Mouse (Mus musculus): ENCODE data around the gene Mylpf.
"Not testable (repeated sequence)": the region's sequence is repeated elsewhere in the genome, so short reads cannot be mapped to it uniquely, and the experiment has no call there.

The Mylpf gene

DNA sequence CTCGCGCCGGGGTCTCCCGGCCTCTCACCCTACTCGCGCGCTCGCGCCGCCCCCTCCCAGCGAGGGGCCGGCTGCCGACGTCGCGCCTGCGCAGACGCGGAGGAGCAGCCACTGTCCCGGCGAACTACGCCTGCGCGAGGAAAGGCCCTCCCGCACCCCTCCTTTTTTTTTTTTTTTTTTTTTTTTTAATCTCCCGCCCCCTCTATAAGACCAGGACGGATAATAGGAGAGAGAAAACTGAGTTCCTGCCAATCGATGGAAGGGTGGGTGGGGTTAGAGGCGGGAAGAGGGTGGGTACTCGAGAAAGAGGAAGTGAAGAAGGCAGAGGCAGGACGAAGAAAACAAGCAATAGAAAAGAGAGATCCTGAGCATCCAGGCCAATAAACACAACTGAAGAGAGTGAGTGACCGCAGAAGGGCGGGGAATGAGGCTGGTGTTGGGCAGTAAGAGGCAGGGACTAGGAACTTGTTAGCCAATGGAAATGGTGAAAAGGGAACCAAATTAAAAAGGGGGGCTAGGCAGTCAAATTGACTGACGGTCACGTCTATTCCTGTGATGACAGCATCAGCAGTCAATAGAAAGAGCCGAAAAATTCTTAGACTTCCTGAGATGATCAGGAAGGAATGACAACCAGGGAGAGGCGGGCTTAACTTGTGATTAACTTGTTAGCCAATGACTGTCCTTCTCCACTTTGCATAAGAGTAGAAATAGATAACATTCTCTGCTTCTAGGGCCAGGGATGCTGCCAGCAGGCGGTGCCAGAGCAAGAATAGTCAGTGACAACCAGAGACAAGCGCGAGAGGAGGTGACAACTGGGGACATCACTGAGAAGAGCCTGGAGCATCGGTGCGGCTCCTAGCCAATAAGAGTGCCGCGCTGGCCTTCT lies at the start of gene Mylpf:
Mylpf (plus strand) TSS at position 338 of the 886 bp plus-strand sequence.
- peak; percentile 99 for DNase-seq

DNA sequence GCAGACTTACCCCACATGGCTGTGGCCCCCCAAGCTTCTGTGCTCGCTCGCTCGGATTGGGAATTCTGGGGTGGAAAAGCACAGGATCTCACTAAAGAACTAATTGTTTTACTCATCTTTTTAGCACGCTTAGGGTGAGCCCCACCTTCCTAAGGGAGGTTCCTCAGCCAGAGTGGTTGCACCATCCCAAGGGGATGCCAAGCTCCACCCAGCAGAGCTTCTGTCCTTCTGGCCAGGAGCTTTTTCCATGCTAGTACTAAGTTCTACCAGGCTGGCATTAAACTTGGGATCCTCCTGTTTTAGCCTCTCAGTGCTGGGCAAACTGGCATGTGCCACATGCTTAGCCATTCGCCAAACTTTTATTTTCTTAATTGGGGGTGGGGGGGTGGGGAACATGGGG lies 46.1 kb upstream of the Mylpf start:
- DNase-seq, result no peak

DNA sequence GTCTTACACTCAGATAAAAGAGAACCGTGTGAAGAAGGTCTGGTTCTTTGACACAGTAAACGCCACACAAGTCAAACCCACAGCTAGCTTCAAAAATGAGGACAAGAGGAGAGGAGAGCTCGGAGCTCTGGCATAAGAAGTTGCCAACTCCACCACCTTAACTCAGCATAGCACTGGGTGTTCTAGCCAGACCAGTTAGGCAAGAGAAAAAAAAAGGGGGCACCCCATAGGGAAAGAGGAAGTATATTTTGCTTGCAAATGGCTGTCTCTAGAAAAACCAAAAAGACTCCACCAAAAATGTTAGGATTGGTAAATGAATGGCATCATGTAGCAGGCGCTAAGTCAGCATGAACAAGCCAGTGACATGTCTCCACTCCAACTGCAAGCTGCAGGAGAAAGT lies 44.7 kb upstream of the Mylpf start:
- DNase-seq, result no peak

DNA sequence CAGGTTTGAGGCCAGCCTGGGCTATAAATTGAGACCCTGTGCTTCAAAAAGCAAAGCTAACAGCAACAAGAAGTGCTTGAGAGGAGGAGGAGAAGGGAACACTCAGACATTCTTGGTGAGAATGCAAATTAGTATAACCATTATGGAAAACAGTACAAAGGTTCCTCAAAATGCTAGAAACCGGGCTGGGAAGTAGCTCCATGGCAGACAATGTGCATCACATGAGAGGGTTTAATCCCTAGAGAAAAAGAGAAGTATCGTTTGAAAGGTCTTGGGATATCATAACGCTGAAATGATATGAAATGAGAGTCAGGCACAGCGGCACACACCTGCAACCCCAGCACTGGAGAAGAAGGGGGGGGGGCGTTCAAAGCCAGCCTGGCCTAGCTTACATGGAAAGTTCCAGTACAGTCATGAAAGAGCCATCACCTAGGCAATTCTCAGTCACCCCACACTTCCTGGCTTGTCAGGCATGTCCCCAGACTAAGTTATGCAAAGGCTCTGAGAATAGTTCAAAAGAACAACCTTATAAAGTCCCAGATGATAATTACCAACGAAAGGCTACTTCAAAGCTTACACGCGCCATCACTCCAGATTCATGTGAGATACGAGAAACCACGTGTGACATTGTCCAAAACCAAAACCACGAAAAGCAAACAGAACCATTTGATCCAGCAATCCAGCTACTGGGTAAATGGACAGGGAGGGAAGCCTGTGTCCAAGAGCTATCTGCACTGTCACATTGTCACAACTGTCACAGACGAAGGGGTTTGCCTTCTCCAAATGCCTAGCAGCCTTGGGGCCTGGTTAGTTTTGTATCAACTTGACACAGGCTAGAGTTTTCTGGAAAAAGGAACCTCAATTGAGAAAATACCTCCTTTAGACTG lies 42.8 kb upstream of the Mylpf start:
- DNase-seq, result no peak

DNA sequence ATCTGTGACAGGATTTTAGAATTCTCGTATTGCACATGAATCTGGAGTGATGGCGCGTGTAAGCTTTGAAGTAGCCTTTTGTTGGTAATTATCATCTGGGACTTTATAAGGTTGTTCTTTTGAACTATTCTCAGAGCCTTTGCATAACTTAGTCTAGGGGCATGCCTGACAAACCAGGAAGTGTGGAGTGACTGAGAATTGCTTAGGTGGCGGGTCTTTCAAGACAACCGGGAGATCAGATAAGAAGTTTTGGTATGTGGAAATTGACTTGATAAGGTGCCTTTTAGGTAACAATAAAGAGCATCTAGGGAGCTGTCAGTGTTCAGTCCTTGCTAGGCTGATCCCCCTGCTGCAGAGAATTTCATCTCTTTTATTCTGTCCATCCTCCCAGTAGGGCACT lies 42.2 kb upstream of the Mylpf start:
- DNase-seq, result no peak

DNA sequence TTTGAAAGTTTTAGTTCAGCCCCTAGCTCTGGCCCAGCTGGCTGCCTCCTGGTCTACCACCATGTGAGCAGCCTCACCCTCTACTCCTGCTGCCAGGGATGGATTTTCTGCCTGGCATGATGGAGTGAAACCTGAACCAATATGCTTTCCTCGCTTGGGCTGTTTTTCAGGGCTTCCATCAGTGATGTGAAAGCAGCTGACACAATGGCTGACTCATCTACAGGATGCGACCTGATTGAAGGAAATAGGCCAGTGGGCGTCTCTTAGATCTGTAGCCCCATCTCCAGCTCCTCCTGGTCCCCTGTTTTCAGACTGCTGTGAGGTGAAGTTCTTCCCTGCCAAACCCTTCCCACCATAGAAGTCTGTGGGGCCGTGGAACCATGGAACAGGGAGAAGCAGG lies 31.8 kb upstream of the Mylpf start:
- DNase-seq, result no peak

DNA sequence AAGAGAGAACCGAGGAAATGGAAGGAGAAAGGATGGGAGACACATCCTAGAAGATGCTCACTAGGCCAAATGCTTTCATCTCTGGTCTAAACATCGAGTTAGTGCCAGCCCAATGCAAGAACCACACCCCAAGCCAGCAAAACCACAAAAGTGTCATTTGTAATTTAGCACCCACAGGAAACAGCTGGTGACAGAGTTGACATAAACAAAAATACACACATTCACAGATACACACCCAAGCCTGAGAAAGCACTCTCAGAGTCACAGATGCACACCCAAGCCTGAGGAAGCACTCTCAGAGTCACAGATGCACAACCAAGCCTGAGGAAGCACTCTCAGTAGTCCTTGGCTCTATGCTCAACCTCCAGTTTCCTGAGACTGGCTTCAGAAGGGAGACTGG lies 27.9 kb upstream of the Mylpf start:
- no peak for DNase-seq

DNA sequence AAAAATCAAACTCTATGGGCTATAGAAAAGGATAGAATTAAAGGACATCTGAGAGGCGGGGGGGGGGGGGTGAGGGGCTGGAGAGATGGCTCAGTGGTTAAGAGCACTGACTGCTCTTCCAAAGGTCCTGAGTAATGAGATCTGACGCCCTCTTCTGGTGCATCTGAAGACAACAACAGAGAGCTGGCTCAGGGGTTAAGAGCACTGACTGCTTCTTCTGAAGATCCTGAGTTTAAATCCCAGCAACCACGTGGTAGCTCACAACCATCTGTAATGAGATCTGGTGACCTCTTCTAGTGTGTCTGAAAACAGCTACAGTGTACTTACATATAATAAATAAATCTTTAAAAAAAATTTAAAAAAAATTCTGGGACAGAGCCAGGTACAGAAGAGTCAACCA lies 27.0 kb upstream of the Mylpf start:
- DNase-seq, result not testable (repeated sequence)

DNA sequence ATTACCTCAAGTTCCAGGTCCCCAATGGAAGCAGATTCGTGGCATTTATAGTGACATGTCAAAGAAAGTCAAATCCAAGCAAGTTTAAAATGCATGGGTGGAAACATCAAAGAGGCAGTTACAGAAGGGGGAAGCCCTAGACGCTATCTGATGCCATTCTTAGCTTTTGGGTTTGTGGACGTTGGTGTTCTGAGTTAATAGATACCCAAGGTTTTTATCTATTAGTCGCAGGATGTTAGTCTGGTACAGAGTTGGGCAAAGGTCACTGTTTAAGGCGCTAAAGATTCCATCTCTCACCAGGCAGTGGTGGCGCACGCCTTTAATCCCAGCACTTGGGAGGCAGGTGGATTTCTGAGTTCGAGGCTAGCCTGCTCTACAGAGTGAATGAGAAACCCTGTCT lies 25.3 kb upstream of the Mylpf start:
- no peak for DNase-seq

DNA sequence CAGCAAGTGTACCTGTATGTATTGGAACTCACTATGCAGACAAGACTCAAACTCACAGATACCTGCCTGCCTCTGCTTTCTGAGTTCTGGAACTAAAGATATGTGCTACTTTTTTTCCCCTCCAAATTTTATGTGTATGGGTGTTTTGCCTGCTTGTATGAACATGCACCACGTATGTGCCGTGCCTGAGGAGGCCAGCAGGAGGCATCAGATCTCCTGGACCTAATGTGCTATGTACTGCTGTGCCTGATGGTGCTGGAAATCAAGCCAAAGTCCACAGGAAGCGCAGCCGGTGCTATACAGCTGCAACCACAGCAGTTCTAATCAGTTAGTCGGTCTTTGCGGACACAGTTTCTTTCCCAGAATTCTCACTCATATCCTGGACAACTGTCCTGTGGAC lies 24.9 kb upstream of the Mylpf start:
- no peak for DNase-seq

DNA sequence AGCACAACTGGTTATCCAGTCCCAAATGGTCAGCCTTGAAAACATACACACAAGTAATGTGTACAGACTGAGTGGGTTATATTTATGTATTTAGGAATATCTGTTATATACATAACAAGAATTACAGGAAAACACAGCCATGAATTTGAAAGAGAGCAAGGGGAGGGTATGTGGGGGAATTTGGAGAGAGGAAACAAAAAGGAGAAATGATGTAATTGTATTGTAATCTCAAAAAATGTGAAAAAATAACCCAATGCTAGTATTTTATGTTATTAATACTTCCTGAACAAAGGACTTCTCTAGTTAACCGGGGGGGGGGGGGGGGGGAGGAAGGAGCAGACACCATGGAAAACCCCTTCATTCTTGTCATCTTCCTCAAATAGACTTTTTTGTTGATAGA lies 24.0 kb upstream of the Mylpf start:
- no peak for DNase-seq

DNA sequence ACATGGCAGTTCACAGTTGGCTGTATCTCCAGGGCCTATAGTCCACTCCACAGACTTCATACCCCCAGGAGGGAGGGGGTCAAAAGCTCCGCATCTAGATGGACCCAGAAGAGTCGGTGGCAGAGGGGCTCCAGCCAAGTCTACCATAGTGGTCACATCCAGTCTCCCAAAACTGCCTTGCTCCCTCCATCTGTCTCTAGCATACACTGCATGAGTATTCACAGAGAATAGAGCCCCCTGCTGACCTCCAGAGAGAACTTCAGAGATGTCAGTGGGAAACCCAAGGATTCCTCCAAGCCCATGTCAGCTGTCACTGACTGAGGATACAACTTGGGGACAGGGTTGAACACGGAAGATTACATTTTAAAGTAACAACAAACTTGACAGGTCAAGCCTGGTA lies 23.1 kb upstream of the Mylpf start:
- no peak for DNase-seq

DNA sequence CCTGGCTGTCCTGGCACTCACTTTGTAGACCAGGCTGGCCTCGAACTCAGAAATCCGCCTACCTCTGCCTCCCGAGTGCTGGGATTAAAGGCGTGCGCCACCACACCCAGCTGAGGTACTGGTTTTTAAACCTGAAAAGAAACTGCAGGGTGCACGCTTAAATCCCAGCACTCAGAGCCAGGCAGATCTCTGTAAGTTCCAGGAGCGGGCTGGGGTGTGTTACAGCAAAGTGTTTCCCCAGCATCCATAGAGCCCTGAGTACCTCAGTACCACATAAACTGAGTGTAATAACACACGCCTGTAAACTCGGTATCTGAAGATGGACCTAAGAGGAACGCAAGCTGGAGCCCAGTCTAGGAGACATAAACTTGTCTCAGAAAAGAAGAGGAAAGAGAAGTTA lies 21.3 kb upstream of the Mylpf start:
- no peak for DNase-seq

DNA sequence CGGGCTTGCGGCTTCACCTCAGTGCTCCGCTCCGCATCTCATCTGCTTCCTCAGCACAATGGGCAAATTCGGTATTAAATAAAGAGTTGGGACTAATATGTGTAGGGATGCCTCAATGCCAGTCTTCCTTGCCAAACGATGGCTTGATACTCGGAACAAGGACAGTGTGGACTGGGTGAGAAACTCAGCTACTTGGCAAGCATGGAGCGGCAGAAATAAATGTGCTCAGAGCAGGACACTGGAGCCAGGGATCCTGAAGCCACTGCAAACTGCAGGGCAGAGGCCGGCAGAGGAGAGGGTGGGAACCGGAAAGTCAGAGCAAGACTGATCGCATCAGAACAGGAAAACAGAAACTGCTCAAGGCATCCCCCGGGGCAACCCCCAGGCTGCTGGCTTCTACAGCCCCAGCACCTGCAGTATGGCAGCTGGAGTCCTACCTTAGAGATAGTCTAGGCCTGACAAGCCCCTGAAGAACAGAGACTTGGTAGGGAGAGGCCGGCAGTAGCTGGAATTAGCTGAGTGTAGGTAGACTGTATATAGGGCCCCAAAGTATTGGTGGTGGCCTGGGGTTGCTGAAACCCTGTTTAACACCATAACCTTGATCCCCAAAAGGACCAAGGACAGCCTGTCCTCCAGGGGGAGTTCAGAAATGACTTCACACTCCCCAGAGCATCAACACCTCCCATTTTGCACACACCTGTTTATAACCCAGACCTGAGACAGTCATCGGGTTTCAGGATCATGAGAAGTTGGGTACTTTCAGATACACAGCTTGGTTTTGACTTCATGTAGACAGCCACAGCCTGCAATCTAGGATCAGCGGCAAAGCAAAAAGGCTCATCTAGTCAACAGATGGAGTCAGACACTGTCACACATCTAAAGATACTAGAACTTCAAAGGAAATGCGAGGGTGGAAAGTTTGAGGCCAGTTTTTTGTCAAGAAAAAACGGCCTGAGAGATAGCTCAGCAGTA lies 20.1 kb upstream of the Mylpf start:
- no peak for DNase-seq

DNA sequence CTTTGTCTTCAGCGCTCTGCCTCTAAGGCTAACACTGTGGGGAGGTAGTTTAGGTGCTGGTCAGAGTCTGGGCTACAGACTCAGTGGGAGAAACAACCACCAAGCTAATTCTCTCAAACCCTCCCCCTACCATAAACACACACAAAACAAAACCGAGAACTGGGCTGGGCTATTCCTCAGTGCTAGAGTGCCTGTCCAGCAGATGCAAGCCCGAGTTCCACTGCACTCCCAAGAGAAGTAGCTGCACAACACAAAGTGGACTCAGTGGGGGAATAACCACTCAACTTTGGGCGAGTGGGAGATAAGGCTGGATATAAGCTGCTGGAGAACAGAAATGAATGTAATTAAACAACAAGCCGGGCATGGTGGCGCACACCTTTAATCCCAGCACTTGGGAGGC lies 18.0 kb upstream of the Mylpf start:
- no peak for DNase-seq

DNA sequence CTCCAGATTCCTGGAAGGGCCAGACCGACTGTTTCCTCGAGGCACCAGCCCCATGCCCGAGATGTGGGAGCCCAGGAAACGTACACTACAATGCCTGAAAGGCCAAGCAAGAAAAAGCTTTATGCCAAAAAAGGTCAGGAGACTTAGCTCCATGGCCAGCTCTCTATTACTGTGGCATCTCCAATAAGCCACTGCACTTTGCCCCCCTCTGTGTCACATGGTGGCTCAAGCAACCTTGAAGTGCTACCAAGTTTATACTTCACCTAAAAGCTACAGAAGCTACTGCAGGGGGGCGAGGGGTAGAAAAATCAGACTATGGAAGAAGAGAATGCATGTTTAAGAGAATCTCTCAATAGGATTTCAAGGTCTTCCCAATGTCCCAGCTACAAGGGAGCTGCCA lies 15.7 kb upstream of the Mylpf start:
- no peak for DNase-seq

DNA sequence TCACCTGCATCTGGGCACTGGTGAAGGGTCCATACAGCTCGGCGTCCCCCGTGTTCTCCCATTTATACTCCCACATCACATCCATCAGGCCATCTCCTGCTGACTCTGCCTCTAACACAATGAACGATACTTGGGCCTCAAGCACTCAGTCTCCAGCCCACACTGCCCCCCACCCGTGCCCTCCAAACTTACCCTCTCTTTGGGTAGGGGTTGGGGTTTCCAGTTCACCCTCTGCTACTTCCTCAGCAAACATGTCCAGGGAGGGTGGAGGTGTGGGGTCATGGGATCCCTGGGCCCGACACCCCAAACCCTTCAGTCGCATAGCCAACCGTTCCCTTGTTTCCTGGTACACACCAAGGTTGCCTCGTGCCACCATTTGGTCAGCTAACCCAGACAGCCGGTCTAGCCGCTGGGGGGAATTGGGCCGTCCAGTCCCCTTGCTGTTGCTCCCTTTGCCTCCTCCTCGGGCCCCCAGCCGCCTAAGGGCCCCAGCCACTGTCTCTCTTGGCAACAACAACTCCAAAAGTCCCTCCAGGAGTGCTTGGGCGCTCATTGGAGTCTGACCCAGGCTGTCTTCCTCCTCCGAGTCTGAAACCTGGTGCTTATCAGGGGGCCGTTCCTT lies 14.6 kb upstream of the Mylpf start:
- peak; percentile 43 for DNase-seq

DNA sequence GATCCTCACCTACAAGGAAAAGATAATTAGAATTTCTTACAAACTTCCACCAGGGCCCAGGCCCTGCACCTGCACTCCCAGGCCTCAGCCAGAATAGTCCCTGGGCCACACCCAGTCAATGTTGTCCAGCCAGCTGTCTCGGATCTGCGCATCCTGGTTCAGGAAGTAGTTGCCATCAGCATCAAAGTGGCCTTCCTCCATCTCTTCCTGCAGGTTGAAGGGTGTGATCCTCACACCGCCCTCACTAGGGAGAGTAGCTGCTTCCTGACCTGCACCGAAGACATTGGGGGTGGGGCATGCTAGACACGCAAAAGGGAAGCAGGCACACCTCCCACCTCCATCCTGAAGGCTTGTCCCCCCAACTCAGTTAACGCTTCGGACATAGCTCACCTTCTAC lies 14.1 kb upstream of the Mylpf start:
- peak; percentile 55 for DNase-seq

DNA sequence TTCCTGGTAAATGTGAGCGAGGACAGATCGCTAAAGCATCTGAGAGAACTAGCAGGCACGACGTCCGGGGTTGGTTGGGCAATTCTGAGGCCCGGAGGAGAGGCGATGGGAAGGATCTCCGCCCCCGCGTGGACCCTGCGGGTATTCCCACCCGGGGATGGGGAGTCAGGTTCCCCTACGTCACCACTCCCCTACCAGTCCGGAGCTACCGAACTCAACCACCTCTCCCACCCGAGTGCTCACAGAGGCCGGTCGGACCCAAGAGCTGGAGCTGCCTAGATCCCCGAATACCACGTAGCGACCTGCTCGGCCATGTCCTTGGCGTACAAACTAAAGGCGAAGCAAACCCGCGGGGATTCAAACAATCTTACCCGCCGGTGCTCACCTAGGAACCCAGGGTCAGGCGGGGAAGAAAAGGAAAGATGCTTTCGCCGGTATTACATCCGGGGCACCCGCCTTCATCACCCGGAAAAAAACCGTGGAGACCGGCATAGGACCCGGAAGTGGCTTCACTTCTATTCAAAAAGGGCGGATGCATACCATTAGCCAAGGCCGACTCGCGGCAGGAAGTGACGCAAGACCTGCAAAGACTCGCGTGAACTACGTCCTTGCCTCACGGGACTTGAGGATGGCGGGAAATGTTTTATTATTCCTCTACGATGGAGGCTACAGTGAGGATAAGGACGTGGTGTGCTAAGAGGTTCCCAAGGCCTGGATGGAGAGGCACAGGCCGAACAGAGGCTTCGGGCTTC lies 13.0 kb upstream of the Mylpf start, which contains the start of gene Cd2bp2:
Cd2bp2 (minus strand) TSS at position 507 of the 752 bp plus-strand sequence.
- DNase-seq, result peak; percentile 98

DNA sequence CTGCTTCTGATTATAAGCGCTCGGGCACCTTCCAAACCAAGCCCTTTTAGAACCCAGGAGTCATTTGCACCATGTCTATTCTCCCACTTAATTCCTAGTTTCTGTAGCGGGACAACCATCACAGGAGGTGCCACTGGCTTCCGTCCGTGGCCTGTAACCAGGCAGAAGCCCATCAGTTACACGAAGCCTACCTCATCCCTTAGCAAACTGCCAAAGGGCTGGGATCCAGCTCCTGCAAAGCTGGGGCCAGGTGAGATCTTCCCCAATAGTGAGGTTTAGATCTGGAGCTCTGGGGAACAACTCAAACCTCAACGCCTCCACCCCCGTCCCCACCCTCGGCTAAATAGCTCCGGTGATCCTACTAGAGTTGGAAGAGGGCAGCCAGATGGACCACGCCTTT lies 12.2 kb upstream of the Mylpf start:
- DNase-seq, result peak; percentile 54

DNA sequence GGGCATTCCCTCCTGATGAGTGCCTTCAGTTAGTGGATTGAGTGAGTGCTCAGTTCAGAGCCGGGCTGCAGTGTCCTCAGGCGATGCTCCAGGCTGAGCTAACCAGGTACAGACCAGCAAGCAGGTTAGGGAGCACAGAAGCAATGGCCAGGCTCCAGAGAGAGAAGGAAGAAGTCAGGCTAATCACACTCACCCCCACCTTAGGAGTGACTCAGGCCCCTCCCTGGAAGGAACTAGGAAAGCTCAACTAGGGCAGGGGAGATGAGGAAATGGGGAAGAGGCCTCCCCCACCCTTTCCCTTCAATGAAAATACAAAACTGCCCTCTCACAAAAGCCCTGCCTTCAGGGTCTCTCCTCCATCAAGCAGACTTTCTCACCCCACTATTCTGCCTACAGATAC lies 2.1 kb upstream of the Mylpf start:
- DNase-seq, result peak; percentile 58
